Mouse (Mus musculus) intestine, embryonic 16.5 days (tissue): ENCODE data around the gene Mapk10. TPM values are rescaled to one million over a fixed set of nuclear protein-coding genes. Genes with fewer than 3 reads are reported as not detected.

Experiments used
- ATAC-seq: fragments of 200-750 bp; cut with Nextera tagmentation; 2 replicates; pipeline ENCODE4 v1.8.0; 2017; ENCODE audit warnings: moderate TSS enrichment, moderate library complexity
- H3K27ac ChIP-seq: fragments of 300-500 bp; sonication (generic); 2 replicates; pipeline ENCODE4 v1.5.1; 2014; ENCODE audit warnings: mild to moderate bottlenecking, low read length
- H3K27me3 ChIP-seq: fragments of 300-500 bp; sonication (generic); replicated peaks from 2 replicates; pipeline ENCODE4 v1.6.1; 2014; ENCODE audit warnings: low read length, control low read depth, mixed read lengths; ENCODE audit not compliant: control insufficient read depth, insufficient read depth
- H3K36me3 ChIP-seq: fragments of 300-500 bp; sonication (generic); 2 replicates; pipeline ENCODE4 v1.6.1; 2014; ENCODE audit warnings: low read length, control low read depth; ENCODE audit not compliant: control insufficient read depth, insufficient read depth
- H3K4me1 ChIP-seq: fragments of 300-500 bp; sonication (generic); 2 replicates; pipeline ENCODE4 v1.6.1; 2014; ENCODE audit warnings: low read length, control low read depth, mixed read lengths; ENCODE audit not compliant: control insufficient read depth, insufficient read depth
- H3K4me2 ChIP-seq: fragments of 300-500 bp; sonication (generic); 2 replicates; pipeline ENCODE4 v1.6.1; 2014; ENCODE audit warnings: low read depth, low read length, control low read depth
- H3K4me3 ChIP-seq: fragments of 300-500 bp; sonication (generic); 2 replicates; pipeline ENCODE4 v1.5.1; 2014; ENCODE audit warnings: mild to moderate bottlenecking, low read length
- H3K9ac ChIP-seq: fragments of 300-500 bp; sonication (generic); 2 replicates; pipeline ENCODE4 v1.6.1; 2014; ENCODE audit warnings: low read depth, low read length
- H3K9me3 ChIP-seq: fragments of 300-500 bp; sonication (generic); 2 replicates; pipeline ENCODE4 v1.6.1; 2016; ENCODE audit warnings: low read length, control low read depth; ENCODE audit not compliant: control insufficient read depth
- WGBS: fragments of 180-500 bp; shearing (Covaris S2); extraction: QIAGEN DNeasy Blood & Tissue Kit; methylation state at CpG from one replicate; pipeline ENCODE4 v1.1.7; 2014; 5-methylcytosine and 5-hydroxymethylcytosine counted together
- polyA plus RNA-seq: library from polyadenylated mRNA; unstranded; fragments of >200 nt; fragmentation: Nextera tagmentation; extraction: Ambion mirVana; gene quantifications from 2 replicates; pipeline ENCODE4 v1.2.1, GENCODE M21; 2015

Gene Mapk10
- polyA plus RNA-seq, 1 experiment from 2014 or later, result 5.3 TPM

GRCm38 (mm10) chr5:103102876-103103393 is 108.2 kb downstream of the Mapk10 start:
- Histone ChIP-seq H3K36me3 (no peaks in the 10 kb centered on the region), H3K9me3 (no peaks in the 10 kb centered on the region), H3K27me3 (no peaks in the 10 kb centered on the region), H3K4me3 (no peak overlapping the region), H3K27ac (no peak overlapping the region), H3K4me2 (no peak overlapping the region), H3K9ac (no peak overlapping the region), H3K4me1 (no peaks in the 10 kb centered on the region)
- 81% methylated on average over 5 of the region's 5 CpGs for WGBS
- ATAC-seq, result no peak

- no peak overlapping the region for H3K4me2 ChIP-seq
- no peaks in the 10 kb centered on the region for H3K9me3 ChIP-seq
- no peak overlapping the region for H3K27ac ChIP-seq
- H3K27me3 ChIP-seq, result no peaks in the 10 kb centered on the region
- H3K9ac ChIP-seq, result no peak overlapping the region
- H3K36me3 ChIP-seq, result no peaks in the 10 kb centered on the region
- no peak for ATAC-seq
- WGBS, result 79% methylated on average over 1 of the region's 1 CpGs
- H3K4me1 ChIP-seq, result no peaks in the 10 kb centered on the region
- no peak overlapping the region for H3K4me3 ChIP-seq
Observed at GRCm38 (mm10) chr5:103102176-103102575, 109.0 kb downstream of the Mapk10 start.

- H3K9me3 ChIP-seq, result no peaks in the 10 kb centered on the region
- H3K36me3 ChIP-seq, result no peaks in the 10 kb centered on the region
- no peak overlapping the region for H3K9ac ChIP-seq
- H3K27me3 ChIP-seq, result no peaks in the 10 kb centered on the region
- WGBS, result 83% methylated on average over 2 of the region's 2 CpGs
- no peaks in the 10 kb centered on the region for H3K4me1 ChIP-seq
- no peak for ATAC-seq
- H3K27ac ChIP-seq, result no peak overlapping the region
- no peak overlapping the region for H3K4me2 ChIP-seq
- no peak overlapping the region for H3K4me3 ChIP-seq
Observed at GRCm38 (mm10) chr5:103094166-103094565, 117.0 kb downstream of the Mapk10 start.

GRCm38 (mm10) chr5:103085844-103086243 is 125.3 kb downstream of the Mapk10 start:
- no peak overlapping the region for H3K27ac ChIP-seq
- no peak for ATAC-seq
- H3K4me3 ChIP-seq, result no peak overlapping the region
- H3K27me3 ChIP-seq, result no peaks in the 10 kb centered on the region
- H3K9me3 ChIP-seq, result no peaks in the 10 kb centered on the region
- no peak overlapping the region for H3K9ac ChIP-seq
- no peaks in the 10 kb centered on the region for H3K36me3 ChIP-seq
- no peak overlapping the region for H3K4me2 ChIP-seq
- no peaks in the 10 kb centered on the region for H3K4me1 ChIP-seq
- WGBS, result 80% methylated on average over 2 of the region's 2 CpGs

- H3K36me3 ChIP-seq, result no peaks in the 10 kb centered on the region
- no peak overlapping the region for H3K27ac ChIP-seq
- H3K9me3 ChIP-seq, result no peaks in the 10 kb centered on the region
- WGBS, result 63% methylated on average over 8 of the region's 8 CpGs
- ATAC-seq, result no peak
- H3K4me1 ChIP-seq, result no peaks in the 10 kb centered on the region
- H3K9ac ChIP-seq, result no peak overlapping the region
- H3K4me3 ChIP-seq, result no peak overlapping the region
- H3K4me2 ChIP-seq, result no peak overlapping the region
- H3K27me3 ChIP-seq, result no peaks in the 10 kb centered on the region
Observed at GRCm38 (mm10) chr5:103075451-103075850, 135.7 kb downstream of the Mapk10 start.

GRCm38 (mm10) chr5:103072200-103072825 is 138.8 kb downstream of the Mapk10 start:
- Histone ChIP-seq H3K9me3 (no peaks in the 10 kb centered on the region), H3K4me2 (no peak overlapping the region), H3K27me3 (no peaks in the 10 kb centered on the region), H3K4me3 (no peak overlapping the region), H3K9ac (no peak overlapping the region), H3K36me3 (no peaks in the 10 kb centered on the region), H3K4me1 (no peaks in the 10 kb centered on the region), H3K27ac (no peak overlapping the region)
- ATAC-seq, result no peak
- WGBS, result 72% methylated on average over 6 of the region's 6 CpGs

GRCm38 (mm10) chr5:103071006-103071612 is 140.0 kb downstream of the Mapk10 start:
- H3K27ac ChIP-seq, result no peak overlapping the region
- no peaks in the 10 kb centered on the region for H3K4me1 ChIP-seq
- H3K9me3 ChIP-seq, result no peaks in the 10 kb centered on the region
- WGBS, result 74% methylated on average over 17 of the region's 17 CpGs
- no peak overlapping the region for H3K4me2 ChIP-seq
- no peaks in the 10 kb centered on the region for H3K27me3 ChIP-seq
- no peak for ATAC-seq
- H3K4me3 ChIP-seq, result no peak overlapping the region
- no peak overlapping the region for H3K9ac ChIP-seq
- no peaks in the 10 kb centered on the region for H3K36me3 ChIP-seq

GRCm38 (mm10) chr5:103050319-103050916 is 160.7 kb downstream of the Mapk10 start:
- no peaks in the 10 kb centered on the region for H3K36me3 ChIP-seq
- no peaks in the 10 kb centered on the region for H3K27me3 ChIP-seq
- no peak overlapping the region for H3K4me3 ChIP-seq
- no peak overlapping the region for H3K9ac ChIP-seq
- H3K4me2 ChIP-seq, result no peak overlapping the region
- no peak for ATAC-seq
- 72% methylated on average over 8 of the region's 8 CpGs for WGBS
- no peaks in the 10 kb centered on the region for H3K4me1 ChIP-seq
- no peaks in the 10 kb centered on the region for H3K9me3 ChIP-seq
- no peak overlapping the region for H3K27ac ChIP-seq

- Histone ChIP-seq H3K4me1 (no peaks in the 10 kb centered on the region), H3K4me3 (no peak overlapping the region), H3K9me3 (no peaks in the 10 kb centered on the region), H3K4me2 (no peak overlapping the region), H3K36me3 (no peaks in the 10 kb centered on the region), H3K27ac (no peak overlapping the region), H3K27me3 (no peaks in the 10 kb centered on the region), H3K9ac (no peak overlapping the region)
- WGBS, result 76% methylated on average over 4 of the region's 4 CpGs
- no peak for ATAC-seq
Observed at GRCm38 (mm10) chr5:103048011-103048410, 163.1 kb downstream of the Mapk10 start.
